Mouse (Mus musculus) neutrophil, adult 5-6 weeks (primary cell): ENCODE data around the gene 1110017D15Rik. TPM values are rescaled to one million over a fixed set of nuclear protein-coding genes. Genes with fewer than 3 reads are reported as not detected.
A peak's percentile ranks its signal among the peaks of the same experiment; 100 is the strongest.

ENCODE experiments used
- ATAC-seq: fragments of 151-379, 151-347 bp; 2 replicates; pipeline ENCODE4 v1.8.0; 2017; ENCODE audit warnings: mild to moderate bottlenecking, moderate TSS enrichment; ENCODE audit not compliant: insufficient number of reproducible peaks, poor library complexity, low FRiP score, severe bottlenecking; ENCODE audit errors: extremely low read depth
- total RNA-seq: library from RNA; stranded (forward); fragments of 200-1000 nt; gene quantifications from 2 replicates; pipeline ENCODE4 v1.2.3, GENCODE M21; 2017

Gene 1110017D15Rik
- total RNA-seq, 1 experiment from 2014 or later = not detected

- no peak for ATAC-seq
Measured at GRCm38 (mm10) chr4:41519195-41519594, 2.1 kb upstream of the 1110017D15Rik start.

GRCm38 (mm10) chr4:41518349-41518748 lies 1.2 kb upstream of the 1110017D15Rik start:
- ATAC-seq = no peak

- no peak for ATAC-seq
Measured at GRCm38 (mm10) chr4:41513714-41514113, 3.4 kb downstream of the 1110017D15Rik start.

GRCm38 (mm10) chr4:41513309-41513708 lies 3.8 kb downstream of the 1110017D15Rik start:
- ATAC-seq = no peak

GRCm38 (mm10) chr4:41507998-41508397 lies 9.1 kb downstream of the 1110017D15Rik start:
- no peak for ATAC-seq

- no peak for ATAC-seq
Measured at GRCm38 (mm10) chr4:41507326-41507924, 9.7 kb downstream of the 1110017D15Rik start.

GRCm38 (mm10) chr4:41506906-41507305 lies 10.2 kb downstream of the 1110017D15Rik start:
- ATAC-seq = peak; percentile 31; the same call in 1 of the 2 replicates

GRCm38 (mm10) chr4:41506156-41506555 lies 11.0 kb downstream of the 1110017D15Rik start:
- ATAC-seq = no peak

GRCm38 (mm10) chr4:41505131-41505551 lies 12.0 kb downstream of the 1110017D15Rik start:
- ATAC-seq = no peak

GRCm38 (mm10) chr4:41504325-41504724 lies 12.8 kb downstream of the 1110017D15Rik start:
- no peak for ATAC-seq

GRCm38 (mm10) chr4:41502986-41503412 lies 14.1 kb downstream of the 1110017D15Rik start, which contains the start of gene AI464131:
Gene AI464131 (minus strand): TSS chr4:41503076.
- ATAC-seq = no peak

- ATAC-seq = no peak
Measured at GRCm38 (mm10) chr4:41502171-41502940, 14.8 kb downstream of the 1110017D15Rik start.

GRCm38 (mm10) chr4:41500787-41501186 lies 16.3 kb downstream of the 1110017D15Rik start:
- no peak for ATAC-seq

GRCm38 (mm10) chr4:41499619-41500018 lies 17.5 kb downstream of the 1110017D15Rik start:
- no peak for ATAC-seq

- ATAC-seq = no peak
Measured at GRCm38 (mm10) chr4:41498921-41499391, 18.2 kb downstream of the 1110017D15Rik start.

GRCm38 (mm10) chr4:41497995-41498845 lies 18.9 kb downstream of the 1110017D15Rik start:
- ATAC-seq = no peak

- ATAC-seq = no peak
Measured at GRCm38 (mm10) chr4:41497579-41497978, 19.6 kb downstream of the 1110017D15Rik start.

- no peak for ATAC-seq
Measured at GRCm38 (mm10) chr4:41497046-41497445, 20.1 kb downstream of the 1110017D15Rik start.

GRCm38 (mm10) chr4:41495850-41496249 lies 21.3 kb downstream of the 1110017D15Rik start:
- ATAC-seq = no peak
